Mouse (Mus musculus): ENCODE results near the gene Cdca5.

Cdca5 gene

DNA sequence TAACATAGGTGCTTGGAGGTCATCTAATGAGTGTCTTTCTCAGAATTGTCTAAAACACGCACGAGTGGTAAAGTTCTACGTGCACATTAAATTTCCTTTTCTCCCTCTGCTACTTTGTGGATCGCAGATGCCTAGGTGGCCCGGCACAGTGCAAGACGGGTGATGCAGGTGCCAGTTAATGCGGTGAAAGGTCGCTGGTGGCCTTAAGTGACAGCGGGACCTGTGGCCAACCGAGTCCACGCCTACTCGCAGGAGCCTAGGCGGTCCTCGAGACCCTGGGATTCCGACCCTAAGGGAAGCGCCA is 55.5 kb downstream of the Cdca5 start:
- in situ Hi-C loops (cut with MboI, MseI) = no loop called here

DNA sequence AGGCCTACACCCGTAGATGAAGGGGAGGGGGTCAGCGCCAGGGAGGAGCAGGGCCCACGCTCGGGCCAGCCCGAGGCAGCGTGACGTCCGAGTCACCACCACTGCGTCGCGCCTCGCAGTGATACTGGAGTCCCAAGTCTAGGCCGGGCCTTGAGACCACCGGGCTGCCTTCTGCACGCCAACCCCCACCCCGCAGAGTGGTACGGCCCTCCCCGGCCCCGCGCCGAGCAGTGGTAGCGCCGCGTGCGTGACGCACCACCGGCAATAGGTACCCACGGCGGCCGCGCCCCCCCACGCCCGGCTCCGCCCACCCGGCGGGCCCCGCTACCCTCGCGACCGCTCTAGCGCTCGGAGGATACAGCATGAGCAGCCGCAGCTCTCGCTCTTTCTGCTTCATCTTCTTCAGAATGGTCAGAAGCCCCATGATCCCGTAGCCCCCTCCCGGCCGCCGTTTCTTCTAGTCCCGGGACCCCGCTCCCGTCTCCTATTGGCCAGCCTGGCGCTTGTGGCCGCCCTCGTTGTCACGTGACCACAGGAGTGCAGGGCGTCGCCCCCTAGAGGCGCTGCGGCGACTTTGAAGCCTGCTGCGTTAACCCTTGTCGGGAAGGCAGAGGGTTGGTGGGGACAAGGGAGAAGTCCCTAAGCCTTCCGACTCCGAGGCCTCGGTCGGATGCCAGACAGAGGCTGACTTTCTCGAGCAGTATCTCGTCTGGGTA is 56.1 kb downstream of the Cdca5 start, which contains the start of gene Batf2:
TSS of gene Batf2 (plus strand) at position 306 of the 716 bp plus-strand sequence.
- in situ Hi-C loops (cut with MboI, MseI) = no loop called here

GRCm38 (mm10) chr19:6141394-6141749 is 56.6 kb downstream of the Cdca5 start, which contains the start of gene Arl2:
Arl2 (minus strand) TSS chr19:6141548.
- in situ Hi-C loops (cut with MboI, MseI) = no loop called here
